Mouse (Mus musculus) bone marrow macrophage, adult 2 months (primary cell): Measurements from ENCODE around the gene Olfr1368. TPM values are rescaled to one million over a fixed set of nuclear protein-coding genes. Genes with fewer than 3 reads are reported as not detected.

ENCODE experiments used
- H3K27ac ChIP-seq: 2 replicates; pipeline ENCODE4 v1.5.1; 2012; ENCODE audit warnings: low read depth, low read length; ENCODE audit not compliant: insufficient read depth
- H3K4me1 ChIP-seq: 2 replicates; pipeline ENCODE4 v1.6.1; 2012; ENCODE audit warnings: low read length; ENCODE audit not compliant: control insufficient read depth, insufficient read depth
- H3K4me3 ChIP-seq: 2 replicates; pipeline ENCODE4 v1.5.1; 2012; ENCODE audit warnings: mild to moderate bottlenecking, low read length, moderate library complexity; ENCODE audit not compliant: insufficient read depth
- CTCF ChIP-seq: IDR thresholded peaks from 2 replicates; pipeline ENCODE4 v1.5.1; 2012; ENCODE audit warnings: low read depth, mild to moderate bottlenecking, low read length, moderate library complexity
- POLR2A ChIP-seq: IDR thresholded peaks from 2 replicates; pipeline ENCODE4 v1.6.1; 2012; ENCODE audit warnings: mild to moderate bottlenecking, low read depth, low read length, borderline replicate concordance
- polyA plus RNA-seq: library from polyadenylated mRNA; stranded (reverse); fragments of >200 nt; gene quantifications from 2 replicates; pipeline ENCODE4 v1.2.4, GENCODE M21; 2012; ENCODE audit not compliant: missing spikeins, insufficient read depth, insufficient read length

Olfr1368 gene
- polyA plus RNA-seq, 1 experiment, result not detected

- H3K27ac ChIP-seq, result no peak overlapping the region
- TF ChIP-seq CTCF, result no peak
- TF ChIP-seq POLR2A, result no peak
- H3K4me1 ChIP-seq, result 0 out of 2 replicates have a peak, but pooled peaks cover 2% of the 10 kb centered on the region
- H3K4me3 ChIP-seq, result peak overlapping the region; percentile 60
Measured at GRCm38 (mm10) chr13:21167910-21168300, 22.2 kb upstream of the Olfr1368 start.

- Histone ChIP-seq H3K27ac (peak overlapping the region; percentile 3; the same call in 1 of the 2 replicates), H3K4me3 (peak overlapping the region; percentile 63)
Measured at GRCm38 (mm10) chr13:21166936-21167909, 21.6 kb upstream of the Olfr1368 start.

GRCm38 (mm10) chr13:21162591-21162990 lies 16.9 kb upstream of the Olfr1368 start:
- Histone ChIP-seq H3K4me1 (peaks cover 4% of the 10 kb centered on the region; the same call in 1 of the 2 replicates), H3K4me3 (no peak overlapping the region), H3K27ac (no peak overlapping the region)
- no peak for TF ChIP-seq POLR2A
- TF ChIP-seq CTCF, result no peak

More at GRCm38 (mm10) chr13:21166936-21167909, 21.6 kb upstream of the Olfr1368 start:
- H3K4me1 ChIP-seq, result no peaks in the 10 kb centered on the region
- TF ChIP-seq POLR2A, result no peak
- TF ChIP-seq CTCF, result no peak

DNA sequence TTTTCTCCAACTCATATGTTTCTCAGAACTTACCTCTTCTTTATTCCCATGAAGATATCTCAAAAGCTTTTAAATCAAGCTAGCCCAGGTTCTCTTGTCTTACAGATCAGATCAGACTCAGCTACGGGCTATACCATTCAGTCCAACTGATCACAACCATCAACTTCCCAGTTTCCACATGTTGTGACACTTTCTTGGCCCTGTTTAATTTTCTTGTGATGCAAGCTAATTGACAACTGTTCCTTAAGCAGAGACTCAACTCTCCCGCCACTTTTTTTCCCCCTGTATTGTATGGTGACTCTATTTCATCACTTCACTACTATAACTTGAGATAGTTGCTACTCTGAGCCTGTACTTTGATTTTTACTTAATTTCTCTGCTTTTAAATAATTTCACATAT lies 15.9 kb upstream of the Olfr1368 start:
- no peak overlapping the region for H3K27ac ChIP-seq
- TF ChIP-seq CTCF (no peak), POLR2A (no peak)
- peaks cover 4% of the 10 kb centered on the region; the same call in 1 of the 2 replicates for H3K4me1 ChIP-seq
- no peak overlapping the region for H3K4me3 ChIP-seq

DNA sequence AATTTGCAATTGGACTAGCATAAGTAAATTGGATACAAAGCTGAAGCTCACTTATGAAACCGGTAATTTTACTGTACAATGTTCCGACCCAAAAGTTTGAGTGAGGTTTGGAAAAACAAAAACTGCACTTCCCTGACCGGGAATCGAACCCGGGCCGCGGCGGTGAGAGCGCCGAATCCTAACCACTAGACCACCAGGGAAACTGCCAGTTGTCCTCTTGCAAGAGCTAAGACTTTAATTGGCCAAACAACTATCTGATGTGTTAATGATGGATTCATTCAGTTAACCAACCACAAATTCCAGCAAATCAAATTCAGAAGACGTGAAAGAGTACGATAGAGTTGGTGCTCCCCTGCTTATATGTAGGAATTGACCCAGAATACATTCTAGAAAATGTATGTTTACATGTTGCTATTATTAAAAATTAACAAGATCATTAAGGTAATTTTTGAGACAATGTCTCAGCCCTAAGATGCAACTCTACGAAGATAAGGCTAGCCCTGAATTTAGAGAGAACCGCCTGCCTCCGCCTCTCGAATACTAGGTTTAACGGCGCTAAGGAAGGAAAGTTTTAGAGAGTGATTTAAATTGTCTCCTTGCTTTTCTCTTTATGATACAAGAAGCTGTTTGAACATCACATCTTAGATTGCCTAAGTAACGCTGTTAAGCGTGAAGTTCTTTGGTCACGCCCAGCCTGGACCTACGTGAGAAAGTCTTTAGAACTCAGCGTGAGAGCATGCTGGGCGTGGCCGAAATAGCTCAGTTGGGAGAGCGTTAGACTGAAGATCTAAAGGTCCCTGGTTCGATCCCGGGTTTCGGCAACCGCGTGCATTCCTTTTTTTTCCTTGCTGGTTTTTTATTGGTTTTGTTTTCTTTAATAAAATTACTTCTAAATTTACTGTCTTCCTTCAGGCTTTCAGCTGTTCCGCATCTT lies 15.3 kb upstream of the Olfr1368 start:
- Histone ChIP-seq H3K4me1 (peaks cover 4% of the 10 kb centered on the region; the same call in 1 of the 2 replicates), H3K4me3 (peak overlapping the region; percentile 84), H3K27ac (no peak overlapping the region)
- no peak for TF ChIP-seq POLR2A
- TF ChIP-seq CTCF, result no peak

- Histone ChIP-seq H3K4me3 (peak overlapping the region; percentile 69), H3K27ac (no peak overlapping the region), H3K4me1 (peaks cover 4% of the 10 kb centered on the region; the same call in 1 of the 2 replicates)
- TF ChIP-seq CTCF (no peak), POLR2A (no peak)
Measured at GRCm38 (mm10) chr13:21160041-21160511, 14.4 kb upstream of the Olfr1368 start.

DNA sequence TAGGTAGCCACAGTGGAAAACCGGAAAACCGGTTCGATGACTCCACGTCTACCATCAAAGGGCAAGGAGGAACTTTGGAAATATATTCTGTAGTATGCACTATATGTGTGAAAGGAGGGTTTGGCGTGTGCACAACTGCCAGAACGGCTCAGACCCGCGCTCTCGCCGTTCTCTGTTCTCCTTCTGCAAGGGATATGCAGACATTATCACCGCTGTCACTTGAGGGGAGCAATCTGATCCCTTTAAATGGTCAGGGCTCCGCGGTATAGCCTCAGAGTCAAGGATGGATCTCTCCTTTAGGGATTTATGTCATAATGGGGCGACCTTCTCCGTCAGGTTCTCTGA lies 13.8 kb upstream of the Olfr1368 start:
- Histone ChIP-seq H3K4me1 (peaks cover 4% of the 10 kb centered on the region; the same call in 1 of the 2 replicates), H3K4me3 (peak overlapping the region; percentile 69), H3K27ac (no peak overlapping the region)
- TF ChIP-seq CTCF, result no peak
- TF ChIP-seq POLR2A, result no peak

DNA sequence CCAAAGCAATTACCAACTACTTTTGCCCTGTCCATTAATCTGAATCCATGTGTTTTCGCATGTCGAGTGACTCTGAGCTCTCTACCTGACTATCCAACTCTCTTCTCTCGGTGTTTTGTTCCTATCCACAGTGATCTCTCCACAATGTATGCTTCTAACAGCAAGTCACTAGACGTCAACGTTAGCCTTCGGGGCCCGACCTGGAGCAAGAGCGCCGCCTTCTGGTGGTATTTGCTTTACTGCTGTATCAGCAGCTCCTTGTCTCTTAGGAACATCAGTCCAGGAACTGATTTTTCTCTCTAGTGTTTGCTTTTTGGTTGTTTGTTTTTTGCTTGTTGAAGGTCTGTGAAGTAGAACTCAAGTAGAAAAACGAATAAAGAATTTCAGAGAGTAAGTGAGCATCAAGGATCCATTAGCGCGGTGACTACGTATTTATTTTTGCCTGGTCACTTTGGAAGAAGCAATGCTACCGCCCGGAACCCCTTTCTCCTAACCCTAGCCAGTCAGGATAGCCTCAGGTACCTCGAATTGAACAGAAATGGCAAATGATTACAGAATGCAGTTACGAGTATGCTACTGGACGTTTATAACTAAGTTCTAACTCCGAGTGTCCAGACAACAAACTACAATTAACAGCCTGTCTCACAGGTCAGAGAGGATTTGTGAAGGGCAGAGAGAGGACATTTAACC lies 13.3 kb upstream of the Olfr1368 start:
- Histone ChIP-seq H3K4me1 (peaks cover 4% of the 10 kb centered on the region; the same call in 1 of the 2 replicates), H3K4me3 (peak overlapping the region; percentile 69), H3K27ac (no peak overlapping the region)
- TF ChIP-seq CTCF, result peak; percentile 88
- TF ChIP-seq POLR2A, result no peak

- TF ChIP-seq CTCF (no peak), POLR2A (no peak)
- peak overlapping the region; percentile 40; the same call in 1 of the 2 replicates for H3K4me3 ChIP-seq
- H3K27ac ChIP-seq, result no peak overlapping the region
- H3K4me1 ChIP-seq, result peaks cover 4% of the 10 kb centered on the region; the same call in 1 of the 2 replicates
Measured at GRCm38 (mm10) chr13:21158071-21158470, 12.4 kb upstream of the Olfr1368 start.
